Mouse (Mus musculus) megakaryocyte, embryonic 14.5 days (primary cell): ENCODE results near the gene Ptgfrn.

Experiments used
- FLI1 ChIP-seq: IDR thresholded peaks from 2 replicates; pipeline ENCODE4 v1.6.1; 2012; ENCODE audit warnings: low read length, inconsistent platforms, mixed read lengths
- GATA1 ChIP-seq: IDR thresholded peaks from 3 replicates; pipeline ENCODE4 v1.6.1; 2012; ENCODE audit warnings: mixed read lengths, low read length, inconsistent platforms, borderline replicate concordance

DNA sequence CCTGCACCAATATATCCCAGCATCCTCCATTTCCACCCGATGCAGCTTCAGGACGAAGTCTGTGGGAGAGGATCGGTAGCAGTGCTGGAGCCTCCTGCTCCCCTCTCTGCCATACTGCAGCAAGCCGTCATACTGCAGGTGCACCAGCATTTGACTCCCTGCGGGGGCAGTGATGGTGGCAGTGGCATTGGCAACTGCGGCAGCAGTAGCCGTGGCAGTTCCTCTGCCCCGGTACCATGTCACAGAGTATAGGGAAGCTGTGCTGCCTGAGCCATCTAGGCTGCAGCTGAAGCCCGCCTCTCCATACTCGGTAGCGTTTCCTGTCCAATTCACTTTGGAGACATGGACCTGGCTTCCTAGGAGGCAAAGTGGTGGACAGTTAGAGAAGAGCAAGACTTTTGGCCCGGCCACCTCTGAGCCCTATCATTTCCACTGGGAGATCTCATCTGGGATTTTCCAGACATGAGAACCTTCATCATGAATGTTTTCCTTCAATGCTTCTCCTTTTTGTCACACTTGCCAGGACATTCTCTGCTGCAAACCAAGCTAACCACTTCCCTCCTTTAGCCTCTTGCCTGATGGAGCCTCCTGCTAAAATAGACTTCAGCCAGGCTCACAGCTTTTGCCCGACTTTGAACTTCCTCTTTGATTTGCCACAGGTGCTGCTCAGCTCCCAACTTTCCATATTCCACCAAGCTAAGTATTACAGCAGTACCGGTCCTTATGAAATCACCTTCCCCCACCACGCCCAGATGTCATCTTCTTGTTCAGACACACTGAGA, 106.3 kb downstream of the Ptgfrn start:
- no peak for TF ChIP-seq GATA1
- TF ChIP-seq FLI1 = no peak
